Mouse (Mus musculus): ENCODE measurements around the gene Nebl. TPM values are rescaled to one million over a fixed set of nuclear protein-coding genes. Genes with fewer than 3 reads are reported as not detected.

Gene Nebl
- total RNA-seq, 2 experiments from 2014 or later: 1.4 to 2.3 TPM

- intact Hi-C loops (cut with DNase I): no loop called here
- DNase-seq: no peak
Observed at GRCm38 (mm10) chr2:17525739-17526526, 205.3 kb downstream of the Nebl start.

GRCm38 (mm10) chr2:17525211-17525610, 206.1 kb downstream of the Nebl start:
- intact Hi-C loops (cut with DNase I): no loop called here
- no peak for DNase-seq

- DNase-seq: no peak
Observed at GRCm38 (mm10) chr2:17524205-17524978, 206.9 kb downstream of the Nebl start.

GRCm38 (mm10) chr2:17523791-17524190, 207.5 kb downstream of the Nebl start:
- no peak for DNase-seq
- intact Hi-C loops (cut with DNase I): no loop called here

More at GRCm38 (mm10) chr2:17524205-17524978, 206.9 kb downstream of the Nebl start:
- intact Hi-C loops (cut with DNase I): no loop called here

- DNase-seq: no peak
Observed at GRCm38 (mm10) chr2:17515686-17516085, 215.6 kb downstream of the Nebl start.

GRCm38 (mm10) chr2:17514765-17515164, 216.5 kb downstream of the Nebl start:
- no peak for DNase-seq
- intact Hi-C loops (cut with DNase I): no loop called here

More at GRCm38 (mm10) chr2:17515686-17516085, 215.6 kb downstream of the Nebl start:
- intact Hi-C loops (cut with DNase I): no loop called here

GRCm38 (mm10) chr2:17509942-17510341, 221.3 kb downstream of the Nebl start:
- DNase-seq: no peak

GRCm38 (mm10) chr2:17507362-17507761, 223.9 kb downstream of the Nebl start:
- no peak for DNase-seq
- intact Hi-C loops (cut with DNase I): no loop called here

More at GRCm38 (mm10) chr2:17509942-17510341, 221.3 kb downstream of the Nebl start:
- intact Hi-C loops (cut with DNase I): no loop called here

GRCm38 (mm10) chr2:17504115-17504774, 227.0 kb downstream of the Nebl start:
- no peak for DNase-seq
- intact Hi-C loops (cut with DNase I): no loop called here

- intact Hi-C loops (cut with DNase I): no loop called here
- no peak for DNase-seq
Observed at GRCm38 (mm10) chr2:17501075-17501474, 230.2 kb downstream of the Nebl start.

GRCm38 (mm10) chr2:17465517-17466174, 265.6 kb downstream of the Nebl start:
- no peak for DNase-seq
- intact Hi-C loops (cut with DNase I): no loop called here

GRCm38 (mm10) chr2:17460434-17460833, 270.8 kb downstream of the Nebl start:
- intact Hi-C loops (cut with DNase I): no loop called here

GRCm38 (mm10) chr2:17453676-17454075, 277.6 kb downstream of the Nebl start:
- intact Hi-C loops (cut with DNase I): no loop called here
- DNase-seq: no peak

More at GRCm38 (mm10) chr2:17460434-17460833, 270.8 kb downstream of the Nebl start:
- no peak for DNase-seq

- intact Hi-C loops (cut with DNase I): no loop called here
- DNase-seq: no peak
Observed at GRCm38 (mm10) chr2:17448341-17448740, 282.9 kb downstream of the Nebl start.

- intact Hi-C loops (cut with DNase I): no loop called here
- no peak for DNase-seq
Observed at GRCm38 (mm10) chr2:17443581-17443980, 287.7 kb downstream of the Nebl start.

GRCm38 (mm10) chr2:17438317-17438716, 292.9 kb downstream of the Nebl start:
- intact Hi-C loops (cut with DNase I): no loop called here
- no peak for DNase-seq

GRCm38 (mm10) chr2:17436739-17437440, 294.4 kb downstream of the Nebl start:
- DNase-seq: no peak
- intact Hi-C loops (cut with DNase I): no loop called here

- DNase-seq: no peak
- intact Hi-C loops (cut with DNase I): no loop called here
Observed at GRCm38 (mm10) chr2:17435217-17435616, 296.0 kb downstream of the Nebl start.

- intact Hi-C loops (cut with DNase I): no loop called here
- no peak for DNase-seq
Observed at GRCm38 (mm10) chr2:17429028-17429427, 302.2 kb downstream of the Nebl start.

- no peak for DNase-seq
- intact Hi-C loops (cut with DNase I): no loop called here
Observed at GRCm38 (mm10) chr2:17428156-17428555, 303.1 kb downstream of the Nebl start.
